Mouse (Mus musculus): ENCODE data around the gene Arhgef28. TPM values are rescaled to one million over a fixed set of nuclear protein-coding genes. Genes with fewer than 3 reads are reported as not detected.

Gene Arhgef28
- polyA plus RNA-seq, 1 experiment from 2014 or later = 23.7 TPM

- H3K36me3 ChIP-seq = no peaks in the 10 kb centered on the region
- no peak overlapping the region for H3K4me3 ChIP-seq (replicated peaks)
- H3K27me3 ChIP-seq = no peaks in the 10 kb centered on the region
- H3K4me2 ChIP-seq = no peak overlapping the region
- no peaks in the 10 kb centered on the region for H3K9me3 ChIP-seq
- H3K4me1 ChIP-seq (replicated peaks) = peaks cover 9% of the 10 kb centered on the region; the same call in 1 of the 2 replicates
- 7% methylated on average over 2 of the region's 2 CpGs for WGBS
- no peak for ATAC-seq (ENCODE audit: insufficient number of reproducible peaks, insufficient read depth, low FRiP score, low TSS enrichment, low read depth)
- no peak overlapping the region for H3K27ac ChIP-seq
- no peak overlapping the region; the same call in 1 of the 2 replicates for H3K9ac ChIP-seq (replicated peaks)
These were observed 204.1 kb downstream of the Arhgef28 start for GRCm38 (mm10) chr13:98002121-98002520.

- Histone ChIP-seq H3K27me3 (no peaks in the 10 kb centered on the region), H3K4me1 (replicated peaks) (peaks cover 9% of the 10 kb centered on the region; the same call in 1 of the 2 replicates), H3K4me2 (no peak overlapping the region), H3K4me3 (replicated peaks) (no peak overlapping the region), H3K9ac (replicated peaks) (no peak overlapping the region), H3K27ac (no peak overlapping the region), H3K9me3 (no peaks in the 10 kb centered on the region), H3K36me3 (no peaks in the 10 kb centered on the region)
- no peak for ATAC-seq (ENCODE audit: insufficient number of reproducible peaks, insufficient read depth, low FRiP score, low TSS enrichment, low read depth)
- WGBS = 83% methylated on average over 11 of the region's 11 CpGs
These were observed 204.5 kb downstream of the Arhgef28 start for GRCm38 (mm10) chr13:98001719-98002118.

- Histone ChIP-seq H3K9ac (replicated peaks) (no peak overlapping the region), H3K4me2 (no peak overlapping the region), H3K4me1 (replicated peaks) (peaks cover 9% of the 10 kb centered on the region; the same call in 1 of the 2 replicates), H3K4me3 (replicated peaks) (no peak overlapping the region), H3K27me3 (no peaks in the 10 kb centered on the region), H3K9me3 (no peaks in the 10 kb centered on the region), H3K36me3 (no peaks in the 10 kb centered on the region), H3K27ac (no peak overlapping the region)
- no peak for ATAC-seq (ENCODE audit: insufficient number of reproducible peaks, insufficient read depth, low FRiP score, low TSS enrichment, low read depth)
- 82% methylated on average over 9 of the region's 9 CpGs for WGBS
These were observed 205.4 kb downstream of the Arhgef28 start for GRCm38 (mm10) chr13:98000841-98001240.

DNA sequence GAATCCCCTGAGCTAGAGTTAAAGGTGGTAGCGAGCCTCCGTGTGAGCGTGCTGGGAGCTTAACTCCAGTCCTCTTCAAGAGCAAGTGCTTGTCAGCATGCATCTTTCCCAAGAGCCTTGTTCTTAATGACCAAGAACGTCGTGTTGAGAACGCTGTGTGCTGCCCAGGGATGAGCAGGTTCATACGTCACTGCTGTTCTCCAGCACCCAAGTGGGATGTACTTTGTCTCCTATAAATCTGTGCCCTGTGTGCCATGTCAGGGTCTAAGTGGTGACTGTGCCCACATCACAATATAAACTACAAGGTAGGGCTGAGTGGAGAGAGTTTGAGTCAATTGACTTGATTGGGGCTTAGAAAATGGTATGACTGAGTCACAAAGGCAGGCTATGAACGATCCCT, 207.1 kb downstream of the Arhgef28 start:
- Histone ChIP-seq H3K27ac (no peak overlapping the region), H3K9ac (replicated peaks) (no peak overlapping the region), H3K36me3 (0 out of 2 replicates have a peak, but pooled peaks cover 2% of the 10 kb centered on the region), H3K4me3 (replicated peaks) (no peak overlapping the region), H3K9me3 (no peaks in the 10 kb centered on the region), H3K27me3 (no peaks in the 10 kb centered on the region), H3K4me2 (no peak overlapping the region), H3K4me1 (replicated peaks) (peaks cover 9% of the 10 kb centered on the region; the same call in 1 of the 2 replicates)
- ATAC-seq (ENCODE audit: insufficient number of reproducible peaks, insufficient read depth, low FRiP score, low TSS enrichment, low read depth) = no peak
- 87% methylated on average over 8 of the region's 8 CpGs for WGBS

GRCm38 (mm10) chr13:97998570-97998969, 207.7 kb downstream of the Arhgef28 start:
- Histone ChIP-seq H3K27me3 (no peaks in the 10 kb centered on the region), H3K4me1 (replicated peaks) (peaks cover 9% of the 10 kb centered on the region; the same call in 1 of the 2 replicates), H3K27ac (no peak overlapping the region), H3K9me3 (no peaks in the 10 kb centered on the region), H3K9ac (replicated peaks) (no peak overlapping the region), H3K36me3 (peaks cover 6% of the 10 kb centered on the region; the same call in 1 of the 2 replicates), H3K4me3 (replicated peaks) (no peak overlapping the region), H3K4me2 (no peak overlapping the region)
- ATAC-seq (ENCODE audit: insufficient number of reproducible peaks, insufficient read depth, low FRiP score, low TSS enrichment, low read depth) = no peak
- 69% methylated on average over 8 of the region's 8 CpGs for WGBS

GRCm38 (mm10) chr13:97990939-97991338, 215.3 kb downstream of the Arhgef28 start:
- H3K4me3 ChIP-seq (replicated peaks) = no peak overlapping the region
- H3K27ac ChIP-seq = no peak overlapping the region
- H3K36me3 ChIP-seq = peaks cover 11% of the 10 kb centered on the region; the same call in 1 of the 2 replicates
- 58% methylated on average over 8 of the region's 8 CpGs for WGBS
- no peak overlapping the region for H3K4me2 ChIP-seq
- no peak for ATAC-seq (ENCODE audit: insufficient number of reproducible peaks, insufficient read depth, low FRiP score, low TSS enrichment, low read depth)
- H3K9me3 ChIP-seq = no peaks in the 10 kb centered on the region
- 0 out of 2 replicates have a peak, but pooled peaks cover 3% of the 10 kb centered on the region for H3K27me3 ChIP-seq
- H3K9ac ChIP-seq (replicated peaks) = no peak overlapping the region
- H3K4me1 ChIP-seq (replicated peaks) = no peaks in the 10 kb centered on the region

- no peak overlapping the region for H3K27ac ChIP-seq
- 93% methylated on average over 6 of the region's 6 CpGs for WGBS
- no peaks in the 10 kb centered on the region for H3K9me3 ChIP-seq
- no peak overlapping the region for H3K4me2 ChIP-seq
- peaks cover 11% of the 10 kb centered on the region; the same call in 1 of the 2 replicates for H3K36me3 ChIP-seq
- H3K4me1 ChIP-seq (replicated peaks) = no peaks in the 10 kb centered on the region
- ATAC-seq (ENCODE audit: insufficient number of reproducible peaks, insufficient read depth, low FRiP score, low TSS enrichment, low read depth) = no peak
- H3K27me3 ChIP-seq = 0 out of 2 replicates have a peak, but pooled peaks cover 3% of the 10 kb centered on the region
- H3K4me3 ChIP-seq (replicated peaks) = no peak overlapping the region
- no peak overlapping the region for H3K9ac ChIP-seq (replicated peaks)
These were observed 217.4 kb downstream of the Arhgef28 start for GRCm38 (mm10) chr13:97988796-97989195.

- H3K4me2 ChIP-seq = no peak overlapping the region
- WGBS = 94% methylated on average over 6 of the region's 6 CpGs
- H3K27me3 ChIP-seq = no peaks in the 10 kb centered on the region
- H3K27ac ChIP-seq = no peak overlapping the region
- no peak overlapping the region for H3K9ac ChIP-seq (replicated peaks)
- peaks cover 7% of the 10 kb centered on the region; the same call in 1 of the 2 replicates for H3K36me3 ChIP-seq
- H3K4me1 ChIP-seq (replicated peaks) = peaks cover 3% of the 10 kb centered on the region
- H3K9me3 ChIP-seq = no peaks in the 10 kb centered on the region
- no peak overlapping the region for H3K4me3 ChIP-seq (replicated peaks)
- no peak for ATAC-seq (ENCODE audit: insufficient number of reproducible peaks, insufficient read depth, low FRiP score, low TSS enrichment, low read depth)
These were observed 219.5 kb downstream of the Arhgef28 start for GRCm38 (mm10) chr13:97986691-97987090.

GRCm38 (mm10) chr13:97977104-97977503, 229.1 kb downstream of the Arhgef28 start:
- Histone ChIP-seq H3K27ac (no peak overlapping the region), H3K27me3 (no peaks in the 10 kb centered on the region), H3K9ac (replicated peaks) (no peak overlapping the region), H3K4me2 (no peak overlapping the region), H3K4me3 (replicated peaks) (no peak overlapping the region), H3K9me3 (no peaks in the 10 kb centered on the region), H3K4me1 (replicated peaks) (peaks cover 7% of the 10 kb centered on the region), H3K36me3 (peaks cover 33% of the 10 kb centered on the region)
- ATAC-seq (ENCODE audit: insufficient number of reproducible peaks, insufficient read depth, low FRiP score, low TSS enrichment, low read depth) = no peak
- WGBS = 89% methylated on average over 9 of the region's 9 CpGs

- H3K27ac ChIP-seq = no peak overlapping the region
- no peaks in the 10 kb centered on the region for H3K9me3 ChIP-seq
- no peaks in the 10 kb centered on the region for H3K27me3 ChIP-seq
- peaks cover 3% of the 10 kb centered on the region for H3K4me1 ChIP-seq (replicated peaks)
- no peak overlapping the region for H3K4me3 ChIP-seq (replicated peaks)
- 86% methylated on average over 2 of the region's 2 CpGs for WGBS
- H3K4me2 ChIP-seq = no peak overlapping the region
- no peak for ATAC-seq (ENCODE audit: insufficient number of reproducible peaks, insufficient read depth, low FRiP score, low TSS enrichment, low read depth)
- peaks cover 33% of the 10 kb centered on the region for H3K36me3 ChIP-seq
- no peak overlapping the region for H3K9ac ChIP-seq (replicated peaks)
These were observed 229.6 kb downstream of the Arhgef28 start for GRCm38 (mm10) chr13:97976642-97977041.

GRCm38 (mm10) chr13:97974532-97975194, 231.6 kb downstream of the Arhgef28 start:
- no peaks in the 10 kb centered on the region for H3K4me1 ChIP-seq (replicated peaks)
- peaks cover 33% of the 10 kb centered on the region for H3K36me3 ChIP-seq
- H3K4me3 ChIP-seq (replicated peaks) = no peak overlapping the region
- no peak for ATAC-seq (ENCODE audit: insufficient number of reproducible peaks, insufficient read depth, low FRiP score, low TSS enrichment, low read depth)
- H3K9me3 ChIP-seq = no peaks in the 10 kb centered on the region
- no peak overlapping the region for H3K9ac ChIP-seq (replicated peaks)
- no peak overlapping the region for H3K27ac ChIP-seq
- no peaks in the 10 kb centered on the region for H3K27me3 ChIP-seq
- H3K4me2 ChIP-seq = no peak overlapping the region
- 67% methylated on average over 6 of the region's 6 CpGs for WGBS

- Histone ChIP-seq H3K4me1 (replicated peaks) (no peaks in the 10 kb centered on the region), H3K9me3 (no peaks in the 10 kb centered on the region), H3K4me3 (replicated peaks) (no peak overlapping the region), H3K36me3 (peaks cover 33% of the 10 kb centered on the region), H3K4me2 (no peak overlapping the region), H3K27ac (no peak overlapping the region), H3K9ac (replicated peaks) (no peak overlapping the region), H3K27me3 (no peaks in the 10 kb centered on the region)
- ATAC-seq (ENCODE audit: insufficient number of reproducible peaks, insufficient read depth, low FRiP score, low TSS enrichment, low read depth) = no peak
- 72% methylated on average over 4 of the region's 4 CpGs for WGBS
These were observed 232.3 kb downstream of the Arhgef28 start for GRCm38 (mm10) chr13:97973915-97974314.
